Mouse (Mus musculus) liver, postnatal 0 days (tissue): Measurements from ENCODE around the gene Gm20388.

ENCODE experiments used
- CTCF ChIP-seq: sonication (generic); IDR thresholded peaks from 2 replicates; pipeline ENCODE4 v1.5.1; 2016; ENCODE audit warnings: antibody characterized with exemption, low read depth
- EP300 ChIP-seq: IDR thresholded peaks from 2 replicates; pipeline ENCODE4 v1.6.1; 2016; ENCODE audit warnings: antibody characterized with exemption, low read depth, mild to moderate bottlenecking

GRCm38 (mm10) chr8:122329072-122329471, 2418.4 kb downstream of the Gm20388 start:
- TF ChIP-seq CTCF (no peak), EP300 (no peak)
